Mouse (Mus musculus): Measurements from ENCODE around the gene Olfr876.
"Not testable (repeated sequence)": the region's sequence is repeated elsewhere in the genome, so short reads cannot be mapped to it uniquely, and the experiment has no call there.

The Olfr876 gene

GRCm38 (mm10) chr9:37802731-37803130, at the start of gene Olfr876:
TSS of gene Olfr876 (plus strand) at chr9:37803031.
- DNase-seq (ENCODE audit: low read depth, low spot score): no peak

GRCm38 (mm10) chr9:37761728-37762127, 41.1 kb upstream of the Olfr876 start:
- DNase-seq (ENCODE audit: low read depth, low spot score): no peak

GRCm38 (mm10) chr9:37762541-37762940, 40.3 kb upstream of the Olfr876 start:
- DNase-seq (ENCODE audit: low read depth, low spot score): no peak

- no peak for DNase-seq (ENCODE audit: low read depth, low spot score)
Measured at GRCm38 (mm10) chr9:37770661-37771060, 32.2 kb upstream of the Olfr876 start.

- DNase-seq (ENCODE audit: low read depth, low spot score): no peak
Measured at GRCm38 (mm10) chr9:37771759-37772158, 31.1 kb upstream of the Olfr876 start, which contains the start of gene Olfr875. TSS of gene Olfr875 (plus strand) at chr9:37771857.

GRCm38 (mm10) chr9:37782766-37783260, 20.0 kb upstream of the Olfr876 start:
- no peak for DNase-seq (ENCODE audit: low read depth, low spot score)

GRCm38 (mm10) chr9:37783394-37784387, 19.1 kb upstream of the Olfr876 start:
- DNase-seq (ENCODE audit: low read depth, low spot score): not testable (repeated sequence)

GRCm38 (mm10) chr9:37786411-37786810, 16.4 kb upstream of the Olfr876 start:
- DNase-seq (ENCODE audit: low read depth, low spot score): no peak

- no peak for DNase-seq (ENCODE audit: low read depth, low spot score)
Measured at GRCm38 (mm10) chr9:37802055-37802454, 776 bp upstream of the Olfr876 start.

- no peak for DNase-seq (ENCODE audit: low read depth, low spot score)
Measured at GRCm38 (mm10) chr9:37807235-37807634, 4.4 kb downstream of the Olfr876 start.

GRCm38 (mm10) chr9:37808456-37808855, 5.6 kb downstream of the Olfr876 start:
- no peak for DNase-seq (ENCODE audit: low read depth, low spot score)

GRCm38 (mm10) chr9:37808976-37809375, 6.1 kb downstream of the Olfr876 start:
- no peak for DNase-seq (ENCODE audit: low read depth, low spot score)

GRCm38 (mm10) chr9:37814696-37815095, 11.9 kb downstream of the Olfr876 start:
- DNase-seq (ENCODE audit: low read depth, low spot score): no peak

GRCm38 (mm10) chr9:37829881-37830280, 27.1 kb downstream of the Olfr876 start:
- DNase-seq (ENCODE audit: low read depth, low spot score): no peak

GRCm38 (mm10) chr9:37833341-37833740, 30.5 kb downstream of the Olfr876 start:
- DNase-seq (ENCODE audit: low read depth, low spot score): no peak

GRCm38 (mm10) chr9:37849267-37849666, 46.4 kb downstream of the Olfr876 start:
- DNase-seq (ENCODE audit: low read depth, low spot score): no peak

GRCm38 (mm10) chr9:37853969-37854368, 51.1 kb downstream of the Olfr876 start, which contains the start of gene Olfr877:
TSS of gene Olfr877 (plus strand) at chr9:37854269.
- no peak for DNase-seq (ENCODE audit: low read depth, low spot score)
